Mouse (Mus musculus) cerebral cortex, adult 2 months (tissue): Measurements from ENCODE around the gene Camk2d.

ENCODE experiments used
- WGBS: fragments of 180-500 bp; shearing (Covaris S2); methylation state at CpG from one replicate; pipeline ENCODE4 v1.1.7; 2018; 5-methylcytosine and 5-hydroxymethylcytosine counted together

Camk2d gene

DNA sequence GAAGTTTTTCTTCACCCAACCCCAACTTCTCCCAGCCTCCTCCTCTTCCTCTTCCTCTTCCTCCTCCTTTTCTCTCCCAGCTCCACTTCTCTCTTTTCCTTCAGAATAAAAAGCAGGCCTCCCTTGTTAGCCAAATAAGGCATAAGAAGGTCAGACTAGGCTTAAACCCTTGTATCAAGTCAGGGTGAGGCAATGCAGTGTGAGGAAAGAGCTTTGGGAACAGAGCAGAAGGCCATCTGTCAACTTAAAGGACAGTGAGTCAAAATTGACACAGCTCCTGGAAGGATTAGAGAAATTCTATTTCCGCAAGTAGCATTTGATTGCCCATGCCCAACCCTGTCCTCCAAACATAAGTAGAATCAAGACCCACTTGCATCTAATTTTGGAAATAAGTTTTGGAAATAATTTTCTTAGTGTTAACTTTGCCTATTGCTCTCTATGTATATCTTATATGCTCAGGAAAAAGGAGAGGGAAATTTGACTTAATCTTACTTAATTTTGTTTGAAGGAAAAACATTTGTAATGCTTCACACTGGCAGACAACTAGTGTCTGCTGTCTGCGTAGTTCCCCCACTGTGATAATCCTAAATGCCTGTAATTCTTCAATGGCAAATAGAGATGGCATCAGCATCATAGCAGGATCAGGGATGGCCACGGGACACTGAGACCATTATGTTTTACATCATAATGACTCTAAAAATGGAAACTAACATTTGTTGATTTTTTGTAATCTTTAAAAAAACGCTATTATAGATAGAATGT, 16.8 kb downstream of the Camk2d start:
- 68% methylated on average over 4 of the region's 4 CpGs for WGBS

- WGBS: 50% methylated on average over 11 of the region's 11 CpGs
Measured at GRCm38 (mm10) chr3:126613510-126614128, 17.5 kb downstream of the Camk2d start.

GRCm38 (mm10) chr3:126615306-126615705, 19.2 kb downstream of the Camk2d start:
- 54% methylated on average over 6 of the region's 6 CpGs for WGBS

- WGBS: 87% methylated on average over 6 of the region's 6 CpGs
Measured at GRCm38 (mm10) chr3:126620152-126620551, 24.1 kb downstream of the Camk2d start.

DNA sequence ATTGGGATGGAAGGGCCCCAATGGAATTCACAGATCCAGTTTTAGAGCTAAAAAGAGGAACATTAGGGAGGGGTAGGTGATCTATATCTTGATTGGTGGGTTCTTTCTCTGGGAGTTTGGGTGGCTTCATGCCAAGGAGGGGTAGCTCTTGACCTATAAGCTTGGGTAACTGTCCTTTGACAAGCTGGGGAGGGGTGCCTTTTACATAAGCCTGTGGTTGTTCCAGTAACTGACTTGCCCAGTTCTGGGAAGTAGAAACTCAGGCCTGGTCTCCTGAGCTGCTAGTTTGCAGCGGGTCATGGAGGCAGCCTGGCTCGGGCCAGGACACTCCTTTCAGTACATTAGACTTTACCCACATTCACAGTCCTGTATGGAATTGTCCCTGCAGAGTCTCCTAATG, 26.4 kb downstream of the Camk2d start:
- WGBS: 98% methylated on average over 2 of the region's 2 CpGs

DNA sequence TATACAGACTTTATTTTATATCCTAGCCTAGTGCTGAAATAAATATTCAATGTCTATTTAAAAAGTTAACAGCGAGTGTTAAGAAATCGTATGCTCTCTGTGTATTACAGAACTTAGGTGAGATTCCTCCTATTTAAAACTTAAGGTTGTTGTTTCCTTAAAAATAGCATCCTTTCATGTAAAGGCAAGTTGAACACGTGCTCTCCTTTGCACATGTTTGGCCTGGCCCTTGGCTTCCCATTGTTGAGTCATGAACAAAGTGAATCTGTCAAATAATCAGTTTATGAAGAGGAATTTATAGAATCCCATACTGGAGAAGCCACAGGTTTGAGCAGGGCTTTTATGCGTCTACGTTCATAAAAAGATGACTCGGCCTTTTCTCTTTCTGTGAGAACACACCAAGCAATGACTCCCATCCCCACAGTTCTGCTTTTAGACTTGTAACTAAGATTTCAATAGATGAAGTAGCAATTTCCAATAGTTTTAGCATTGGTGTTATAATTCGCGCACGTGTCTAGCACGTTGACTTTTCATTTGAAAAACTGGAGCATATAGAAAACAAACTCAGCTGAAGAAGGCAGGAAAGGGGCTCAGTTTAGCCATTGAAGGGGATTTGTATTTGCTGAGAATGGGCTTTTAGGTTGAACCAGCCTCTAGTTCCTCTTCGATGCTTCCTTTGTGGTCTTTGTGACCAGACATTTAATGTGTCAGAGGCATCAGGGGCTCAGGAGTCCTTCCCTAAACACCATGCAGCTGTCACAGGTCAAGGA, 29.1 kb downstream of the Camk2d start:
- 86% methylated on average over 11 of the region's 11 CpGs for WGBS

GRCm38 (mm10) chr3:126625764-126626040, 29.6 kb downstream of the Camk2d start:
- 90% methylated on average over 8 of the region's 8 CpGs for WGBS

DNA sequence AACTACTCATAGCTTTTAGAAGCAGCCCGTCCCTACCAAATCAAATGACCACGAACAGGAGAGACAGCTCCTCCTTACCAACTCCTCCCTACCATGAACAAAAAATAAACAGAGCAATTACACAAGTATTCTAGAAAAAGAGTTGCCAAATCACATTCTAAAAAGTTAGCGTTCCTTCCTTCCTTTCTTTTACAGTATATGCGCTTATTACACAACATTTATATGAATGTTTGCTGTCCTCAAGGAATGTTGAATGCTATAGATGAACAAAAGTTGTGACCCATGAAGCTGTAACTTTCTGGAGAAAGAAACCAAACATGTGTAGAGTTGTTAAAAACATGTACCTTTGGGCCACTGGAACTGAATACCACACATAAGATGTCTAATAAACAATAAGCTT, 31.9 kb downstream of the Camk2d start:
- 89% methylated on average over 4 of the region's 4 CpGs for WGBS

- 72% methylated on average over 3 of the region's 3 CpGs for WGBS
Measured at GRCm38 (mm10) chr3:126628380-126628779, 32.3 kb downstream of the Camk2d start.

DNA sequence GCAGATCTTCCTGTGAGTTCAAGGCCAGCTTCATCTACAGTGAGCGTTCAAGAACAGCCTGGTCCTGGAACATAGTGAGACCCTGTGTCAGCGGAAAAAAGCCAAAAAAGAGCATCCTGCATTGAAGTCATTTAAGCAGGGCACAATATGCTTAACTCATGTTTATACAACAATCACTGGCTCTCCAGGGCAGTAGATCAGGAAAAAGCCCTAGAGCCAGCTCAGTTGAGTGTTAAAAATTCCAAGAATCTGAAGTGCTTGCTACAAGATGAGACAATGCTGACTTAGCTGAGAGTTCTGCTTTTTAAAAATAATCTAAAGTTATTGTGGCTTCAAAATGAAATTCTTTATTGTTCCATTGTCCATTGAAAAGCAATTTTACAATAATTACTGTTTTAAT, 32.9 kb downstream of the Camk2d start:
- WGBS: 96% methylated on average over 2 of the region's 2 CpGs

GRCm38 (mm10) chr3:126630111-126630869, 34.2 kb downstream of the Camk2d start:
- WGBS: 62% methylated on average over 19 of the region's 19 CpGs

DNA sequence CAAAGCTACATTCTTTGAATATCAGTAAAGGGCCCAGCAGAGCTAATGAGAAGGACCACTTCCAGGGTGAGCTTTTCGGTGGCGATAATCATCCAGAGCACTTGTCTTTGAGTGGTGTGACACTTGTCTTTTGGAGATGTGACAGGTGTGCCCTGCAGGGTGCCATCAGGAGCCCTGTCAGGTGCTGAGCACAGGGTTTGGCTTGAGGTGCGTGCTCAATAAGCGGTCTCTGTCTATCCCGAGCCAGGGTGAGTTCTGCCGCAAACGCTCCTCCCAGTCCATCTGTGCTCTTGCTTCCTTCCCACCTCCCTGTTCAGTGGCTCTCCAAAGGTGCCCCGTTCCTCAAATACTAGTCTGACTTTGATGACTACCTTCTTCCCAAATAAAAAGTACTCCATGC, 35.5 kb downstream of the Camk2d start:
- WGBS: 92% methylated on average over 8 of the region's 8 CpGs

GRCm38 (mm10) chr3:126632580-126632979, 36.5 kb downstream of the Camk2d start:
- WGBS: 84% methylated on average over 7 of the region's 7 CpGs

- whole genome bisulfite sequencing: 83% methylated on average over 6 of the region's 6 CpGs
Measured at GRCm38 (mm10) chr3:126634171-126634570, 38.1 kb downstream of the Camk2d start.

- WGBS: 48% methylated on average over 1 of the region's 1 CpGs
Measured at GRCm38 (mm10) chr3:126638259-126638658, 42.2 kb downstream of the Camk2d start.

GRCm38 (mm10) chr3:126639098-126639513, 43.0 kb downstream of the Camk2d start:
- WGBS: 26% methylated on average over 5 of the region's 5 CpGs

DNA sequence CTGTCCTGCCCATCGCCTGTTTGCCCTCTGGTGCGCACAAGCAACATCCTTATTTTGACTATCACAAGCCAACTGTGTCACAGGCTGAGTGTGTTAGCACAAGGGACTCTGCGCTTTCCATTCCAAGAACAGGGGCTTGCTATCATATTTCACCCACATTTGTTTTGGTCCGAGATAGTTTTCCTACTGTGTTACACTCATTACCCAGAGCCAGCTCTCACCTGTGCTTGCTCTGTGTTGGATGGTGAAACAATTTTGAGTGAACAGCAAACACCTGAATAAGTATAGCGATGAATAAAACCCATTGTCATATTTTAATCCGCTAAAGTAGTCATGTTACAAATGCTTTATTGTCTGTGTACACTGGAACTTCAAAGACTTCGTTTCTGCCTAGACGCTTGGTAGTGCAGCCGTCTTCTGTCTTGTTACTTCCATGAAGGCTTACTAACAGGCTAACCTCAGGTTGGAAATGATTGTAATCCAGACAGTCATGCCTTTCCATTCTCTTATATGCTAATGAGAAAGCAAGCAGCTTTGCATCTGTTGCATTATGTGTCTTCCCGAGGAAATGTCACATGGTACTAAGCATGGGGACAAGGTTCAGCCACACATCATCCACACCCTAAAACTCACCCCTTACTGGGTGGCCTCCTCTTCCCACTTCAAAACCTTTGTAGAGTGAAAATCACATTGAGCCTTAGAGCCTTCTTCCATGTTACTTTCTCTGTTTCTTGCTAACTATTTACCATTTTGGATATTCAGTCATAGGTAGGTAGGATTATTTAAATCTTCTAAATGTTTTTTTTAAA, 44.5 kb downstream of the Camk2d start:
- 84% methylated on average over 10 of the region's 10 CpGs for WGBS

GRCm38 (mm10) chr3:126641451-126641850, 45.3 kb downstream of the Camk2d start:
- WGBS: 86% methylated on average over 4 of the region's 4 CpGs

DNA sequence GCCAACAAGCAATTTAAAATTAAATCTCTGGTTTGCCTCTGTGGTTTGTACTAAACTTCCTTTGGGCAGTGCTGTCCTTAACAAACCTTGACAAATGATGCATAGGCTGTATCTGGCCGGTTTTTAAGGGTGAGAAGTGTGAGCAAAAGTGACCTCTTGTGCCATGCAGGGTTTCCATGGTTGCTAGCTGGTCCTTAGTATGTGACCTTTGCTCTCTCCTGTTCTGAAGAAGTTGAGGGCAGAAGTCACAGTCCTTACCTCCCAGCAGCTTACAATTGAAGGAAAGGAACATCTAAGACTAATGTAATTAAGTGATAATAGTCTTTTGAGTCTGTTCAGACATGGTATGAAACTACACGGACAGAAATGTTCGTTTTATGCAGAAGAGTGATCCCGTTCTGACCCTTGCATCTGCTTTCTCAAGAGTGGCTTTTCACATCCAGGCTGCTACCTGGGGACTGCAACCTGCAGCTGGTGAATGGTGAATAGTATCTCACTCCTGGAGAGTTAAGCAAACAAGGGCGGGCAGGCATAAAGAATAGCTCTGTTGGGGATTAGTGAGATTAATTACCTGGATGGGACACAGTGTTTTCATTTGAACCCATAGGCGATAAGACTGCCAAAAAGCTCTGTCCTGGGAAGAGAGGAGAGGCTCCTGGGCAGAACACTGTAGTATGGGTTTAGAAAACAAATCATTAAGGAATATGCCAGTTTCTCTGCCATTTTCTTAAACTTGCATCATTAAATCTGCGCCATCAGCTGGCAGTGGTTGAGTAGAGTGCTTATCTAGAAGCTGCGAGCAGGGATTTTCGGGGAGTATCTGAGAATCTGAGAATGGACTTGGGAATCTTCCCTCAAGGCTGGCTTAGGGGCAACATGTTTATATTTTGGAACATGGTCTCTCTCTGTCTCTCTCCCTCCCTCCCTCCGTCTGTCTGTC, 47.2 kb downstream of the Camk2d start:
- 65% methylated on average over 10 of the region's 10 CpGs for WGBS

GRCm38 (mm10) chr3:126650332-126650731, 54.2 kb downstream of the Camk2d start:
- 92% methylated on average over 4 of the region's 4 CpGs for WGBS
